Mouse (Mus musculus) layer of hippocampus, adult 11-12 months (tissue): ENCODE data around the gene Zfp653.

Experiments
- DNase-seq: peaks from one replicate; pipeline ENCODE4 v3.0.0; 2022; ENCODE audit warnings: low spot score

Zfp653 gene

DNA sequence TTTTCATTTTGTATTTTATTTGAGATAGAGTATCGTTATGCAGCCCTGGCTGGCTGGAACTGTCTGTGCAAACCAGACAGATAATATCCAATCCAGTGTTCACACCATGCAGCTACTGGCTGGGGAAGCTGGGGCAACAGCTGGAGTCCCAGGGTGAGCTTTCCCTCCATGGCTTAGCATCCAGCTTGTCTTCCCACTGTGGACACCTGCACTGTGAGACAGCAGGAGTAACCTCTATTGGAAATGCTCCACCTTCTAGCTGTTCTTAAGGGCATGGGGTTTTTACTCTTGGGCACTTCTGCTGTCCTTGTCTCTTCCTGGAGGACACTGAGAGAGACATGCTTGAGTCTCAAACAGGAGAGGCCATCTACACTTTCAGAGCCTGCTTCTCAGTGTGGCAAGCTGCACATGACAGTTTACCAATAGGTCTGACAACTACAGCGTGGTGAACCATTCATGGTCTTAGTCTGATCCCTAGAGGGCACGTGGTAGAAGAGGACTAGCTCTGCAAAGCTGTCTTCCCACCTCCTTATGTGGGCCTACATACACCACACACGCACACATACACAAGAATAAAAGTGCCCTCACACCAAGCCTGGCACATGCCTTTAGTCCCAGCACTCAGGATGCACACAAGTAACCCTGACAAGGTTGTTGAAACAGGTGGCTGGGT lies 1.2 kb downstream of the Zfp653 start:
- DNase-seq = no peak

DNA sequence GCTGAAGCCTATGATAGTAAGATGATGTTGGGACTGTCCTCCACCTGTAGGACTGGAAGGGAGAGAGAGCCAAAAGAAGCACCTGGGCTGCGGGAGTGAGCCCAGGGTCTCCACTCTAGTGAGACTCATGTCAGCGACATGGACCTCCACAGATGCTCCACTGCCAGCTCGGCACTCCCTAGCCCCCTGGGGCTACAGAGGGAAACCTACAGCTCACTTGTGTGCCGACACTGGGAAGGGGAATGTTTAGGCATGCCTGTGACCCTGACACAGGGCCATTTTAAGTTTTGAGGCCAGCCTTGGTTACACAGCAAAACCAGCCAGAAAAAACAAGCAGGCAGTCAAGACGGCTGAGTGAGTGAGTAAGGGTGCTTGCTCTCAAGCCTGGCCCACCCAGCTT lies 4.0 kb downstream of the Zfp653 start:
- no peak for DNase-seq

DNA sequence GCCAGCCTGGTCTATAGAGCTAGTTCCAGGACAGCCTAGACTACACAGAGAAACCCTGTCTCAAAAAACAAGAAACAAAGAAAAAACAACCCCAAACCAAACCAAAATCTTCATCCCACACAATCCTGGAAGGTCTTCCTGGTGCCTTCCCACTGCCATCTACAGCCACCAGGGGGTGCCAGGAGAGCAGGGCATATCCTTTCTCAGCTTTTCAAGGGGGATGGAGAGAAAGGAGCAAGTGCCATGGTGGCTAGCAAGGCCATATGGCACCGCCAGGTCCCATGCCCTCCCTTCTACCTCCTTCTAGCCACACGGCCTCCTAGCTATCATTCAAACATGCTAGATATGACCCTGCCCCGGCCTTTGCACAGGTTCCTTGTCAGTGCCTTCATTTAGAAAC lies 4.7 kb downstream of the Zfp653 start:
- DNase-seq = peak; percentile 62

DNA sequence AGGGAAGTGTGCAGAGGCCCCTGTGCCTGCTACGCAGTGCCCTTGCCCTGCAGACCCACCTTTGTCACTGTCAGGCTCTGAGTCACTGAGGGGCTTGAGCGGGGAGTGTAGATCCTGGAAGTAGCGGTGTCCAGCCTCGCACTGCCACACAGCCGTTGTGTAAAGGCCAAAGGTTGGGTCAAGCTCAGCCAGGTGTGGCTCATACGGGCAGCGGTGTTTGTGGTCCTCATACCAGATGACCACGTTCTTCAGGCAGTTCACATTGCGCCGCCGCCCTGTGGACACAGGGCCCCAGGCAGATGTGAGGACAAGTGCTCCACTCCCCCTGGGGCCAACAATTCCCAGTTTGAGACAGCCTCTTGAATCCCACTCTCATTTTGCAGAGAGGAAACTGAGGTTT lies 5.5 kb downstream of the Zfp653 start:
- DNase-seq = no peak

DNA sequence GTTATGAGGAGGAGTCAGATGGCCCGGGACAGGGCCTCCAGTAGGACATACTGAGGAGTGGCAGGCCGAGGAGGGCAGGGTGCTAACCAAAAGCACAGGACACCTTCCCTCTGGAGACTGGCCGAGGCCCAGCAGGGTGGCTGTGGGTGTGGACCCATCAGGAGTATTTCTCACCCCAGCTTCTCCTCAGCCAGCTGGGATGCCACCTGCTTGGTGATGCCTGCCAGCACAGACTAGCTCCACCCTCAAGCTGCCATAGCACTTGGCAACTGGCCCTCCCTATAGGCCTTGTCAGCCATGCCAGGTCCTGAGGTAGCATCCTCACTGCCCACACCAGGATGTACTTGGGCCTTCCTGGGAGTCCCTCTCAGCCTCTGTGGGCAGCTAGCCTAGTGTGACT lies 6.8 kb downstream of the Zfp653 start:
- DNase-seq = peak; percentile 62

DNA sequence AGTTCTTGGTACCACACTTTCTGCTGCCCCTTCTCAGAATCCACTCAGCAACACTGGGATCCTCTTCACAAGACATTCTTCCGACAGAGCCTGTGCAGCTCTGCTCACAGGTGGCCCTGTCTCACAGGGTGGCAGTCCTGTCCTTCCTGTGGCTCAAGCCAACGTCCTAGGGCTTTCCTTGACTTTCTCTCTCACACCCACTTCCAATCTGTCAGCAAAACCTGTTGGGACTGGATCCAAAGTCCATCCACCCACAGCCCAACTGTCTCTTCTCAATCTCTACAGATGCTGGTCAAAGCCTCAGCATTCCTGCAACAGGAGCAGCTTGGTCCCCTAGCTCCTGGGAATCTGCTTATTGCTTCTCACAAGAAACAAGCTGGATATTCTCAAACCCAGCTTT lies 9.8 kb downstream of the Zfp653 start:
- DNase-seq = peak; percentile 60

DNA sequence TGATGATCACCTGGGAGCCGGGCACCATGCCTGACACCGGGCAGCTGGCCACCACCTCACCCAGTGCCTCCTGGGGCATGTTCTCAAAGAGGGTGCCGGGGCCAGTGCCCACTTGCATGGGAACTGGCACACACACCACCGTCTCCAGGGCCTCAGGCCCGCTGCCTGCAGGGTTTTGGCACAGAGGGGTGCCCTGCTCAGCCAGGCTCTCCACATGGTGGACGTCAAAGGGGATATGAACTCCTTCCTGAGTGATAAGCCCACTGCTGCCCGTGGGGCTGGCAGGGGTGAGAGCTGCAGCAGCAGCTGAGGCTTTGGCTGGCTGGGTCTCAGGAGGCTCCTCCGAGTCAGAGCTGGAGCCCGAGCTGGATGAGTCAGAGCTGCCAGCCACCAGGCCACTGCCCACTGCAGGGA lies 13.2 kb downstream of the Zfp653 start:
- no peak for DNase-seq

DNA sequence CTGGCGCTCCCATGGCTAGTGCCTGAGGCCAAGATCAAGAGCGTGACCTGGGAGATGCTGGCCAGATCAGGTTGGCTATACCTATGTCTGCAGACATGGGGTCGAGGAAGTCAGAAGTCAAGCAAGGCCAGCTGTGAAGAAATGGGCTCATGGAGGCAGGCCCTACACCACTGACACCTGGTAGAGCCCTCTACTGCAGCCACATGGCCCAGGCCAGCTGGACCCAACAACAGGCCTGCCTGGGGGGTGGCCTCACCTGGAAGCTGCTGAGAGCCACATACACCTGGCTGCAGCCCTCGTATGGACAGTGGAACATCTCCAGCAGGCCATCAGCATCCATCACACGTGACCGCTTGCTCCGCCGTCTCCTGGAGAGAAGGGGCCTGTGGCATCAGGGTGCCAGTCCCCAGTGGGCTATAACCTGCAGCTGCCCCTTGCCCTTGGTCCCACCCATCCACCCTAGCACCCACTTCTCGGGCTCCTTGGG lies 14.1 kb downstream of the Zfp653 start:
- DNase-seq = no peak

DNA sequence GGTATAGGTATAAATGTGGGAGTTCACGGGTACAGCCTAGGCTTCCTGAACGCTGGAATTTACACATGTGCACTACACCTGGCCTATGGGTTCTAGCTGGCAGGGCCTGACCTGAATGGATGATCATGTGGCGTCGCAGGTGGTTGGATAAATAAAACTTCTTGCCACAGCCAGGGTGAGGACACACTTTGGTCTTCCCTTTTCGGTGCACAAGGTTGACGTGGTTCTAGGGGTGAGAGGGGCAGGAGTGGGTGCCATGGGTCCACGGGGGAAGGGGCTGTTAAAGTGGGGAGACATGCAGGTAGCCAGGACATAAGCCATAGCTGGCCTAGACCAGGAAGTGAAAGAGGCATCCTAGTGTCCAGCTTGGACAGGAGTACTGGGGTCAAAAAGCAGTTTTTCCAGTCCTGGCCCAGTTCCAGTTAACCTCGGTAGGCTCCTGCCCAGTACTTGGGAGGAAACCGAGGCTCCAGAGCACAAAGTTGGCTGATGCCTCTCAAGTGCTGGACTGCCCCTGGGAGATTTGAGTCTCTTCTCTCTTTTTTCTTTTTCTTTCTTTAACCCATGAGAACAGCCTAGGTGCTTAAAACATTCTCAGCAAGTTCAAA lies 14.8 kb downstream of the Zfp653 start:
- DNase-seq = no peak

DNA sequence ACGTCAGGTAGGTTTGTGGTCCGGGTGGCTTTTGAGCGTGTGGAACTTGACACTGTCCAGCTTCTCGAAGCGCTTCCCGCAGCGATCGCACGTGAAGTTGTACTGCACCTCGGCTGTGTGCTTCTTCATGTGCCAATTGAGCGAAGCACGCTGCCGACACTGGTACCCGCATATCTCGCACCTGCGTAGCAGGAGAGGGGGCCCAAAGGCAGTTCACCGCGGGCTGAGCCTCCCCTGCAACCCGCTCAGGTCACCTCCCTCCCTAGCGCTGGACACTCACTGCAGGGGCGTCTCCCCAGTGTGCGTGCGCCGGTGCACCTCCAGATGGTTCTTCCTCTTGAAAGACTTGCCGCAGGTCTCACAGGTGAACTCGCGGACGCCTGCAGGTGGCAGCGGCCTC lies 15.5 kb downstream of the Zfp653 start:
- no peak for DNase-seq

DNA sequence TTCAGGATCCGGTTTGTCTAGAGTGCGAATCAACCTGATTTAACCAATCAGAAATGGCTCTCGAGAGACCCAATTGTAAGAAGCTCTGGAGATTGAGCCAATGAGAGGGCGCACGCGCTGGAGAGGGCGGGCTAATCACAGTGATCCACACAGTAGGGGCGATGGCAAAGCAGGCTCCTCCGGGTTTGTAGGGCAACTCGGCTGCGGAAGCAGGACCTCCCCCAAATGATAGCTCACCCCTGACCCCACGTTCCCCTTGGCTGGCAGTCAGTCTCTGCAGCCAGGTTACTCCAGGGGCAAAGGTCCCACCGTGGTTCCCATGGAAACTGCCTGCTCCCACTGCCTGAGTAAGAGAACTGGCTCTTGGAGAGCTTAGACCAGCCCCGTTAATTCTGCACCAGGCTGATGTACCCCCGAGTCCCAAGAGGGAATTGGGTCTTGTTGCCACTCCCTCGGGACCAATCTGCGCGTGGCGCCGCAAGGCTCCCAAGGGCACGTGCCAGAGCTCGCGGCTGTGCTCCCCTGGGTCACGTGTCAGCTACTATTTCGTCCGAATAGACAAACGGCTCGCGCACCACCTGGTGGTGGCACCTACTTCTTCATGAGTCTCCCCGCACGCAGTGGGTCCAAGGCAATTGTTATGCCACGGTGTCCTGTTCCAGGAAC lies 16.6 kb downstream of the Zfp653 start:
- peak; percentile 87 for DNase-seq

DNA sequence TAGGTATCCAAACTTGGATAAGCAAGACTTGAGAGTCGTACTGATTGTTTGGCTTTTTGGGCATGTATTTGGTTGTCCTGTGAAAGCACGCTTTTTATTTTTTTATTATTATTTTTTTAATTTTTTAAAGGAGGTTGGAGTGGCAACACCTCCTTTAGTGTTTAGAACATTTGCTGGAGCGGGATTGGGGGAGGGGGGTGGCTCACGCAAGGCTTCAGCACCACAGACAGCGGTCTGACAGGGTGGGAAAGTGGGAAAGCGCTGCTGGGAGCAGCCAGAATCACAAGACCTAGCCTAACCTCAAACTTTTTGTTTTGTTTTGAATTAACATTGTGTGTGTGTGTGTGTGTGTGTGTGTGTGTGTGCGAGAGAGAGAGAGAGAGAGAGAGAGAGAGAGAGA lies 17.5 kb downstream of the Zfp653 start:
- DNase-seq = no peak

DNA sequence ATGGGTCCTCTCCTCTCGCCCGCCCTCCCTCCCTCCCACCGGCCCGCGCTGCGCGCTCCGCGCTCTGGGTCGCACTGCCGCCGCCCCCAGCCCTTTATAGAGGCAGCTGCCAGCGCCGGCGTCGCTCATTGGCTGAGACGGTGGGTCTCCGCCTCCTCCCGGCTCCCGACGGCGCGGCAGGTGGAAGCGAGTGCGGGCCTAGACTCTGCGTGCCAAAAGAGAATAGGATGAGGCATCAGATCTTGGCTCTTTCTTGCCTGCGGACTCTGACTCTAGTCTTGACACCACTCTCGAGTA lies 19.3 kb downstream of the Zfp653 start, which contains the start of gene Elavl3:
TSS of gene Elavl3 (minus strand) at position 66 of the 297 bp plus-strand sequence.
- DNase-seq = peak; percentile 81

DNA sequence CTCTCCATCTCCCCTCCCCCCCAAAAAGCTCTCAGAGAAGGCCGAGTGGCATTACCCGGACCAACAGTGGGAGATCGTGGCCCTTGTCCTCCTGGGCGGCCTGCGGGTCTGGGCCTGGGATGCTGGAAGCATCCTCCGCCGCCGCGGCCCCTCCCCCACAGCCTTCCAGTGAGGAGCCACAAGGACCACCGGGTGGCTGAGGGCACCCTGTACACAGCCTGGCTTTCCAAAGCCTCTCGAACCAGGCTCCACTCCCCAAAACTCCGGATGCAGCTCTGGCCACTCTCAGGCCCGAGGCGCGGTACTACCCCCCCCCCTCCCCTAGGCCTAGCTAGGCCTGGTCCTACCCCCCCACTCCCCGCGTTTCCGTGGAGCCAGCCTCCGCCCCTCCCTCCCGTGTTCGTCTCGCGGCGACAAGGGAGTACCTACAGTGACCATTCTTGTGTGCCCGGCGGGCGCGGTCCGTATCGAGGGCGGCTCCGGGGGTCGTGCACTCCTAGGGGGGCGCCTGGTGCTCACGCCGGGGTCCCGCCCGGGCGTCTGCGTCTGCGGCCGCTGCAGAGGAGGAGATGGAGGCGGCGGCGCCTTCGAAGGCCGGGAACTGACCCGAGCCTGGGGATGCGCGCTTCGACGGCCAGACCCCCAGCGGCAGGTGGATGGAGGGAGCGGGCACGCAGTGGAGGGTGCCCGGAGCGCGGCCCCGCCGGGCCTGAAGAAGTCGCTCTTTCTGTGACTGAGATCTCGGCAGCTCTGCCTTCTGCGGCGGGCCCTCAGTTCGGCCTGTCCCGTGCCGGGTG lies 19.8 kb downstream of the Zfp653 start:
- peak; percentile 39 for DNase-seq

DNA sequence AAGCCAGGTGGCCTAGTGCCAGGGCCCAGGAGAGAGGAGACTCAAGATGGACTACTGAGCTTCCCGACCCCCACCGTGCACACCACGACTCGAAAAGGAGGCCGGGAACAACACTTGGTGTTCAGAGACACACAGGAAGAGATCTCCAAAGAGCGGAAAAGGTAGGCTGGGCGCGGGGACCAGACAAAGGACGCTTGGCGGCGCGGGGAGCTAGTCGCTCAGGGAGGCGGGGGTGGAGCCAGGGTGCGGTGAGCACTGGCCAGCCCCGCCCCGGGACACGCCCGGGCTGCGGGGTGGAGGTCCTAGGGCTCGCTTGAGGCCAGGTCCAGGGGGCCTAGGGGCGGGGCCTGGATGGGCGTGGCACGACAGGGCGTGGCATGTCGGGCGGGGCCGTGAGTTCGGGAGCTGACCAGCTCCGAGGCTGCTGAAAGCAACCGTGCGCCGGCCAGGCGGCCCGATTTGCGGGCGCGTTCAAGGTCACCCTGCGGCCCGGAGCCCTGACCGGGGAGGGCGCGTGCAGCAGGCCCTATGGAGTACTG lies 20.8 kb downstream of the Zfp653 start:
- peak; percentile 71 for DNase-seq

DNA sequence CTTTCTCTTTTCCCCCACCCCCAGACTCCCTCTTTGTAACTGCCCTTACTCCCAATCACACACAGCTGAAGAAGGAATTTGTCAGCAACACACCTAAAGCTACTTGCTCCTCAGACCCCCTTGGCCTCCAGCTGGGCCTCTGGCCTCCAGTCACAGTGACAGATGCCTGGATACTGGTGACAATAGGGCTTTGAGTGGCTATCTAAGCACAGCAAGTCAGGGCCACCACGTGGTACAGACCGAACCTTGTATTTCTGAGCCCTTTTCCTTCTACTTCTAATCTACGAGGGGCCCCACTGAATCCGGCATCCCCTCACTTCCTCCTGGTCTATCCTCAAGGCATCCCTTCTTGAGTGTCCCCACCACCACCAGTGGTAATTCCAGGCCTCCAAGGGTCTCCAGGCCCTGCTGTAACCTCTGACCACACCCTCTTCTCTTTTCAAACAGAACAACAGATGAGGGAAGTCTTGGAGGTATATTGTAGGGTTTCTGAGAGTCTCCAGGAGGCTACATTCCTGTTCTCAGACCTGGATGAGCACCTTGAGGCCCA lies 21.4 kb downstream of the Zfp653 start:
- no peak for DNase-seq

DNA sequence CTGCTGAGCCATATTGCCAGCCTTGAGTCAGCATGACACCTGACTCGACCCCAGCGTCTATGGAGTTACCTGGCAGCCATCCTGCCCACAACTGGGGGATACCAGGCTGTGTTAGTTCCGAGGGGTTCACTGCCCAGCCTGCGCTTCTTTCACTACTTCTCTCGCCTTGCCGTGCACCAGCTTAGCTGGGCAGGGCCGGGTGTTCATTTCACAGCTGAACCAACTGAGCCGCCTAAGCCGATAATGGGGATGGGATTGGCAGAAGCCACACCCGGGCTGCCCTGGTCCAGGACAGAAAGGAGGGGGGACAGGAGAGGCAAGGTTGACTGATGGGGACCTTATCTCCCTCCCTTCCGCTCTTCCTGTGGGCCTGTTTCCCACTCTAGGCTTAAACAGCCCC lies 21.9 kb downstream of the Zfp653 start:
- no peak for DNase-seq

DNA sequence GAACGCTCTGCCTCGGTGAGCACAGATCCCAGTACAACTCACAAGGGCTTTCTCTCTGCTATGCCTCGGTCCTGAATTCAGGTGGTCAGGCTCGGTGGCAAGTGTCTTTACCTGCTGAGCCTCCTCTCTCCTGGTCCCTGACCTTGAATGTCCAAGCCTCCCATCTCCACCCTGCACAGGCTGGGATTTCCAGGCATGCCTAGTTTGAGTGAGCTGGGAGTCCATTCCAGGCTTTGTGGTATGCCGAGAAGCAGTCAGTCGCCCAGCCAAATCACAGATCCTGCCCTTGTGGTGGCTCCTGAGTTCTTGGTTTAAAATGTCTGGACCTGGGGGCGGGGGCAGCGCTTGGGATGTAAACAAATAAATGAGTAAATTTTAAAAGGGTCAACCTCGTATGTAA lies 23.8 kb downstream of the Zfp653 start:
- DNase-seq = no peak

DNA sequence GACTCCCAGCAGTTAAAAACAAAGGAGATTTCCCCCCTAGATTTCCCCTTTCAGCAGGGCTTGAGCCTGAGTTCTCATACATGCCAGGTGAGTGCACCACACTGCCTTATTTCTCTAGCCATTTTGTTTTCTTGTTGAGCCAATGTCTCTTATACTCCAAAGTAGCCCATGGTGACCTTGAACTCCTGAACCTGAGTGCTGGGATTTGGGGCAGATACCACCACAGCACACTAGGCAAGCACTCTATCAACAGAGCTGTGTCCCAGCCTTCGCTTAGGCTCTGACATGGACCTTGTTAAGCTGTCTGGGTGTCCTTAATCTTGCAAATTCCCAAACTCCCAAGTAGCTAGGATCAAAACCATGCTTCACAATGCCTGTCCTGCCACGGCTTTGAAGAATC lies 29.3 kb downstream of the Zfp653 start:
- DNase-seq = no peak

DNA sequence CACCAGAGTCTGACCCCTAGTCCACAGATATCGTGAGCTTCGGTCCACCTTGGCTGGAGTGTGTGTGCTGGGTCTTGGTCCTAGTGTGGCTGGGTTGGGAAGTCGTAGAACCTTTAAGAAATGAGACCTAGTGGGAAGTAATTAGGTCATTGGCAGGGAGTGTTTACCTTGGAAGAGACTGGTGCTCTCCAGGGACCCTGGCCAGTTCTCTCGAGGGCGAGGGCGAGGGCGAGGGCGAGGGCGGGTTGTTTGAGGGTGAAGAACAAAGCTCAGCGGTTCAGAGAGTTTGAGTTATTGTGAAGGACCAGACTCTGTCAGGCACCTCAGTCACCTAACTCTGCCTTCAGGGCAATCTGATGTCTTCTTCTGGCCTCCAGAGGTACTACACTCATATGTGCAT lies 33.4 kb downstream of the Zfp653 start:
- DNase-seq = no peak

DNA sequence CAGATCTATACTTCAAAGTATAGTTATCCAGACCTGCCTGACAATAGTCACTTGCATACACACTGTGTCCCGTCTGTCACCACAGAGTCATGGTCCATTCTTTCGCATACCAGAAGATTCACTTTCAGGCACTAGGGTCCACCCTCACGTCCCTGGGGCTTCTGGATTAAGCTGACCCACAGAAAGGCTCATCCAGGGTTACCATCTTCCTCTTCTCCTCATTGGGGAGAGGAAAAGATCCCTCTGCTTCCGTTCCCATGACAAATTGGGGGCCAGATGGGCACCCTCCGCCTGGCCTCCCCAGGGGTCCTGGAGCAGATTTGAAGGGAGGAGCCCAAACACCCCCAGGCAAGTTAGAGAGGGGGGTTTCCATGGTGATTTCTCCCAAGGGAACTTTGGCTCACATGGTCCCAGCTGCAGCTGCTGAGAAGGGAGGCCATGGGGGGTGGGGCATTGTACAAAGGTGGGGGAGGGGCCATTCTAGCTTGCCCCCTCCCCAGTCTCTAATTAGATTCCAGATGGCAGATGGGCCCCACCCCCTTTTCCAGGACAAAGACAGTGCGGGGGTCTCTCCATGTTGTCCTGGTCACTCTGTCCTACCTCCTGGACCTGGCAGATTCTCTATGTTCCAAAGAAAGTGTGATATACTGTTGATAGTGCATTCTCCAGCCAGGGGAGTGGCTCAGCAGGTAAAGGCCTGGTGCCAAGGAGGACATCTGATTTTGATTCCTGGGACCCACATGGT lies 35.7 kb downstream of the Zfp653 start:
- DNase-seq = no peak
